Mouse (Mus musculus) megakaryocyte, adult 5-6 weeks (primary cell): ENCODE measurements at regions not wholly inside any gene's neighbourhood (a gene's known extent, or its start where the extent isn't known, plus 50 kb on each side); places are given as distances from the start of the nearest gene placed in this dataset.

Source experiments
- ATAC-seq: 2 replicates; pipeline ENCODE4 v1.8.0; 2016; ENCODE audit warnings: mild to moderate bottlenecking, inconsistent platforms; ENCODE audit not compliant: poor library complexity, severe bottlenecking

DNA sequence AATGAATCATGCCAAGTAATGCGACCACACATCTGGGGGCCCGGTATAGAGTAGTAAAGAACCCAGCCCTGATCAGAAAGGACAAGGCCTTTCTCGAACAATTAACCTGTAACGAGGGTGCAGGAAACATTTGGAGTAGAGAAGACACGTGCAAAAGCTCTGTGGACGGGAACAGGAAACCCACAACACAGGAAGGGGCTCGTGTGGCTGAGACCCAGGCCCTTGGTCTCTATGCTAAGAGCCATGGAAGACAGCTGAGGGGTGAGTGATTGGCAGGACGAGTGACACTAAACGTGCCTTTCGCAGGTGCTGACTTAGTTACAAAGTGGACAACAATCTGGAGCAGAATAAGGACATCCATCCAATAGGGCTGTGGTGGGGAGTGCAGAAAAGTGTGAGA is 106.3 kb downstream of the Sp3 start:
- ATAC-seq = no peak

DNA sequence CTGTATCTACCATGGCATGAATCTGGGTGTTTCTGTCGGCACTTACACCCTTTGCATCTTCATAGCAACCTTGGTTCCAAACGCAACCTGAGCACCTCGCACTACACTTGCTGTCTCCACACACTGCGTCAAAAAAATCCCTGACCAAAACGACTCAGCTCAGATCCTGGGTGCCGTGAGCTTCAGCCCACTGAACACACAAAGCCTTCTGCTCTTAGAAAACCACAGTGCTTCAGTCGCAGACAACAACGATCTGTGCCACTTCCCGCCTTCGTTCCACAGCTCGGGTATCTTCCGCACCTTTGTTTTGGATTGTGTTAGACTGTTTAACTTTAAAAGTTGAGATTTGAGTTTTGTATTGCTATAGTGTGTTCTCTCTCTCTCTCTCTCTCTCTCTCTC is 105.7 kb downstream of the Sp3 start:
- ATAC-seq = no peak

DNA sequence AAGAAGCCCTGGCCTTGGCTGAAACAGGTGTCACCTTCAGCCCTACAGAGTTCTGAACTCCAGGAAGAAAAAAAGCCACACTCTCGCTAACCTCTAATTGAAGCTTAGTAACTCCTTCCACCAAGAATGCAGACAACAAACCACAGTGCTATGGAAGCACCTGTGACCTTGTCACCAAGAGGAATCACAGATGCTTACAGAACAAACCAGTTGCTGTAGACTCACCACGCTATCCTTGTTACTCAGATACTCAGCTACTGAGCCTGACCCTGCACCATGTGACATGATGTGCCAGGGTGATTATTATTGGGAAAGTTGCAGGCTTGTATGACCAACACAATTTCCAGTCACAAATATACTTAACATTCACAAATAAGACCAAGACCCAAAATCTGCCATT is 104.6 kb downstream of the Sp3 start:
- no peak for ATAC-seq

DNA sequence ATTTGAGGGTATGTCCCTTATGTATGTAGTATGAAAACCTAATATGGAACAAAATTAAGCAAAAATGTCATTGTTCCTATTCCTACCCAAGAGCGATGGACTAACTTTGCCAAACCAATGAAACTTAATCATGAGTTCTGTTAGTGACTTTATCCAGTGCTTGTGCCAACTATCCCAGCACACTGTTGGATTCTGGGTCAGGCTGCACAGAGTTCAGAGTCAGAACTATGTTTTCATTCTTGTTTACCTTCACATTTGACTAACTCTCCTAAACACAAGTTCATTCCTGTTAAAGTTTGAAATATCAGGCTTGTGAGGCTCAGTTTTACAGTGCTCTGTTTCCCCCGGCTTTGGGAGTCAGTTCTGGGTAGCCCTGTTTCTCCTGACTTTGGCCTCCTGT is 100.2 kb downstream of the Sp3 start:
- ATAC-seq = no peak

DNA sequence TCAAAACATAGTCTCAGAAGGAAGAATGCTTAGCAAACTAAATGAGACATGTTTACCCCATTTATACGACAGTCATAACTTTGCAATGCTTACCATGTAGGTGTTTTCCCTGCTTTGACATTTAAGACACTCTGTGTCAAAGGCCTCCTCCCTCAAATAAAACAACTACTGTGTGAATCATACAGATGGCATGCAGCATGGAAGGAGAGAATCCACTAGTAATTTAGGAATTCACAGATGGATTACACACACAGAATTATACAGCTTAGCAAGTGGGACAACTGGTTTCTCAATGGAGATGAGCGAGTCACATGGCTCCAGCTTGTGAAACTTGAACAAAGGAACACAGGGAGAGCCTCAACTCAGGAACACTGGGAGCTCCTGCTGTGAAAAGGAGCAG is 98.7 kb downstream of the Sp3 start:
- ATAC-seq = no peak

DNA sequence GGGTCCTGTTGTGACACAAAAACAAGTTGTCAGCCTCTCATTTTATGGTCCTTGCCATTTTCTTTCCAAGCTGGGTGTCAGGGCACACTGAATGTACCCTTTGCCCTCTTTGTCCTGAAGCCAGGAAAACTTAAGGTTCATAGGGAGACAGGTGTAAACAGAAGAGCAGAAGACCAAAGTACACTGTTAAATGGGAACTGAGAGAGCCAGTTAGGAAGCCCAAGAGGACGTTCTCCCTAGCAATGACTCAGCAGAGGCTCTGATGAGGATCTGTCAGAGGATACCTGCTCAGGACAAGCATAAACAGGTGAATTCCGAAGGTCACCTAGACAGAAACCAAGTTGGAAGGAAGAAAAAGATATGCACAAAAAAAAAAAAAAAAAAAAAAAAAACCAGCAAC is 94.0 kb downstream of the Sp3 start:
- ATAC-seq = no peak
